Mouse (Mus musculus) MEL (cell line): ENCODE measurements at regions not wholly inside any gene's neighbourhood (a gene's known extent, or its start where the extent isn't known, plus 50 kb on each side); places are given as distances from the start of the nearest gene placed in this dataset.

Experiments used
- CTCF ChIP-seq, 3 experiments: IDR thresholded peaks in 2 of 3; conservative IDR thresholded peaks in 1 of 3; 2 replicates each; pipeline ENCODE4 v1.5.1; 2011 to 2012; ENCODE audit warnings: low read length in 3 of 3, low read depth in 2 of 3, mild to moderate bottlenecking in 2 of 3, improper control_type of control experiment in 1 of 3, inconsistent platforms in 1 of 3, mixed read lengths in 1 of 3, moderate library complexity in 1 of 3; ENCODE audit not compliant: control insufficient read depth in 1 of 3, insufficient read depth in 1 of 3, poor library complexity in 1 of 3, severe bottlenecking in 1 of 3
- POLR2A ChIP-seq, 2 experiments: IDR thresholded peaks; 2 replicates each; pipeline ENCODE4 v1.6.1; 2011 to 2012; ENCODE audit warnings: low read length in 2 of 2, mild to moderate bottlenecking in 2 of 2, control low read depth in 1 of 2, improper control_type of control experiment in 1 of 2, low read depth in 1 of 2, moderate library complexity in 1 of 2; ENCODE audit not compliant: control insufficient read depth in 1 of 2, insufficient read depth in 1 of 2, poor library complexity in 1 of 2
- ZKSCAN1 ChIP-seq: IDR thresholded peaks from 2 replicates; pipeline ENCODE4 v1.6.1; 2012; ENCODE audit warnings: low read depth, mild to moderate bottlenecking, inconsistent platforms, low read length, improper control_type of control experiment, moderate library complexity

DNA sequence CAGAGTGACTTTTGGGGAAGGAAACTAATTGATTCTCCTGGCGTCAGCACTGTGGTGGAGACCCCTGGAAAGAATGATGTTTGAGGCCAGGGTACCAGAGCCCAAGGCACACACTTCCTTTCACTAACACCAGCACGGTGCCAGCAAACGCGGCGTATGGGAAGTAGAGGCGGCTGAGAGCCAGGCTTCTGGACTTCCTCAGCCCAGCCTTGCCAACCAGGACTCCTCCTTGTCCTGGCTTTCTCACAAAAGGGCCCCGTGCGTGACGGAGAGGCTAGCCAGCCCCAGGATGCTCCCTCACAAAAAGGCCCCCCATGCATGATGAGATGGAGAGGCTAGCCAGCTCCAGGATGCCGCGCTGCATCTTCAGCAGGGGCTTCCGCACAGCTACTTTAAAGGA is 502.1 kb upstream of the Adam5 start:
- TF ChIP-seq ZKSCAN1 = no peak
- TF ChIP-seq POLR2A (IDR thresholded peaks at IDR 0.05; ENCODE audit: control insufficient read depth in 1 of 2, insufficient read depth in 1 of 2, low read depth in 1 of 2, low read length in 2 of 2, poor library complexity in 1 of 2) = no peak
- TF ChIP-seq CTCF (IDR thresholded peaks at IDR 0.05 in 2 of 3, conservative IDR thresholded peaks at IDR 0.05 in 1 of 3; ENCODE audit: control insufficient read depth in 1 of 3, insufficient read depth in 1 of 3, low read depth in 2 of 3, low read length in 3 of 3, poor library complexity in 1 of 3, severe bottlenecking in 1 of 3) = no peak
